Mouse (Mus musculus) embryonic facial prominence, embryonic 11.5 days (tissue): ENCODE measurements around the gene Gm3259. TPM values are rescaled to one million over a fixed set of nuclear protein-coding genes. Genes with fewer than 3 reads are reported as not detected.
"Not testable (repeated sequence)": the region's sequence is repeated elsewhere in the genome, so short reads cannot be mapped to it uniquely, and the experiment has no call there.

Experiments used
- ATAC-seq: fragments of 200-750 bp; cut with Nextera tagmentation; replicated peaks from 2 replicates; pipeline ENCODE4 v1.8.0; 2017; ENCODE audit warnings: low read depth; ENCODE audit not compliant: insufficient number of reproducible peaks, low FRiP score, low TSS enrichment
- DNase-seq: peaks from one replicate; pipeline ENCODE4 v3.0.0-alpha.2; 2015; ENCODE audit warnings: low spot score
- H3K27ac ChIP-seq: fragments of 300-500 bp; sonication (generic); replicated peaks from 2 replicates; pipeline ENCODE4 v1.5.1; 2014; ENCODE audit warnings: mild to moderate bottlenecking, low read depth, low read length, control low read depth
- H3K27me3 ChIP-seq: fragments of 300-500 bp; sonication (generic); 2 replicates; pipeline ENCODE4 v1.6.1; 2014; ENCODE audit warnings: mild to moderate bottlenecking, low read length, moderate library complexity, mixed read lengths; ENCODE audit not compliant: control insufficient read depth, insufficient read depth
- H3K36me3 ChIP-seq: fragments of 300-500 bp; sonication (generic); replicated peaks from 2 replicates; pipeline ENCODE4 v1.6.1; 2014; ENCODE audit warnings: low read depth, mild to moderate bottlenecking, low read length, moderate library complexity, mixed read lengths; ENCODE audit not compliant: control insufficient read depth, insufficient read depth
- H3K4me1 ChIP-seq: fragments of 300-500 bp; sonication (generic); 2 replicates; pipeline ENCODE4 v1.6.1; 2014; ENCODE audit warnings: low read length, mixed read lengths; ENCODE audit not compliant: control insufficient read depth, insufficient read depth
- H3K4me2 ChIP-seq: fragments of 300-500 bp; sonication (generic); 2 replicates; pipeline ENCODE4 v1.6.1; 2014; ENCODE audit warnings: low read depth, mild to moderate bottlenecking, control low read depth, low read length, moderate library complexity
- H3K4me3 ChIP-seq: fragments of 300-500 bp; sonication (generic); 2 replicates; pipeline ENCODE4 v1.5.1; 2014; ENCODE audit warnings: low read depth, low read length, control low read depth
- H3K9ac ChIP-seq: fragments of 300-500 bp; sonication (generic); replicated peaks from 2 replicates; pipeline ENCODE4 v1.6.1; 2014; ENCODE audit warnings: mild to moderate bottlenecking, control low read depth, low read length
- H3K9me3 ChIP-seq: fragments of 300-500 bp; sonication (generic); replicated peaks from 2 replicates; pipeline ENCODE4 v1.6.1; 2016; ENCODE audit warnings: mild to moderate bottlenecking, low read length, inconsistent platforms, mixed read lengths; ENCODE audit not compliant: control insufficient read depth
- WGBS: fragments of 180-500 bp; shearing (Covaris S2); extraction: QIAGEN DNeasy Blood & Tissue Kit; methylation state at CpG from one replicate; pipeline ENCODE4 v1.1.7; 2014; 5-methylcytosine and 5-hydroxymethylcytosine counted together
- polyA plus RNA-seq: library from polyadenylated mRNA; unstranded; fragments of >200 nt; fragmentation: Nextera tagmentation; extraction: Ambion mirVana; gene quantifications from 2 replicates; pipeline ENCODE4 v1.2.1, GENCODE M21; 2014

Gm3259 gene
- not detected in 2 replicates for polyA plus RNA-seq

GRCm38 (mm10) chr5:95305611-95306010 lies at the start of gene Gm3259:
TSS of gene Gm3259 (plus strand) at chr5:95305911.
- not testable (repeated sequence) for ATAC-seq
- 52% methylated on average over 2 of the region's 2 CpGs for WGBS

GRCm38 (mm10) chr5:95272668-95273067 lies 33.0 kb upstream of the Gm3259 start, which contains the start of gene Gm10424:
TSS of gene Gm10424 (minus strand) at chr5:95272768.
- not testable (repeated sequence) for H3K27me3 ChIP-seq, H3K9ac ChIP-seq, H3K4me1 ChIP-seq, H3K4me3 ChIP-seq, ATAC-seq, H3K4me2 ChIP-seq, H3K36me3 ChIP-seq, H3K27ac ChIP-seq, DNase-seq, H3K9me3 ChIP-seq
- no CpG with 5 or more reads among the region's 1 CpGs for WGBS

More at GRCm38 (mm10) chr5:95305611-95306010, at the start of gene Gm3259:
- H3K27me3 ChIP-seq, H3K4me1 ChIP-seq, H3K36me3 ChIP-seq, H3K4me3 ChIP-seq, H3K4me2 ChIP-seq, H3K27ac ChIP-seq, H3K9me3 ChIP-seq, DNase-seq, H3K9ac ChIP-seq: not testable (repeated sequence)

Other genes with a start within 250 kb of the Gm3259 start
- not detected in 2 replicates for gene Gm7942, start 199.0 kb upstream of the Gm3259 start, polyA plus RNA-seq
- not detected in 2 replicates for gene Gm16513, start 123.3 kb upstream of the Gm3259 start, polyA plus RNA-seq
- not detected in 2 replicates for gene Gm10424, start 33.1 kb upstream of the Gm3259 start, polyA plus RNA-seq
- not detected in 2 replicates for gene D5Ertd577e, start 150.9 kb downstream of the Gm3259 start, polyA plus RNA-seq
- not detected in 2 replicates for gene Gm3286, start 204.8 kb downstream of the Gm3259 start, polyA plus RNA-seq